Mouse (Mus musculus) heart, embryonic 16.5 days (tissue): ENCODE measurements around the gene Olfr49. TPM values are rescaled to one million over a fixed set of nuclear protein-coding genes. Genes with fewer than 3 reads are reported as not detected.
"Not testable (repeated sequence)": the region's sequence is repeated elsewhere in the genome, so short reads cannot be mapped to it uniquely, and the experiment has no call there.

Source experiments
- ATAC-seq: fragments of 200-750 bp; cut with Nextera tagmentation; replicated peaks from 2 replicates; pipeline ENCODE4 v1.8.0; 2017; ENCODE audit warnings: moderate number of reproducible peaks; ENCODE audit not compliant: insufficient read depth, low FRiP score; ENCODE audit errors: extremely low read depth
- H3K27ac ChIP-seq: fragments of 300-500 bp; sonication (generic); 2 replicates; pipeline ENCODE4 v1.5.1; 2014; ENCODE audit warnings: mild to moderate bottlenecking, low read length, control low read depth, moderate library complexity
- H3K27me3 ChIP-seq: fragments of 300-500 bp; sonication (generic); 2 replicates; pipeline ENCODE4 v1.6.1; 2014; ENCODE audit warnings: low read length, mixed read lengths; ENCODE audit not compliant: control insufficient read depth, insufficient read depth
- H3K36me3 ChIP-seq: fragments of 300-500 bp; sonication (generic); 2 replicates; pipeline ENCODE4 v1.6.1; 2014; ENCODE audit not compliant: control insufficient read depth, insufficient read depth
- H3K4me1 ChIP-seq: fragments of 300-500 bp; sonication (generic); 2 replicates; pipeline ENCODE4 v1.6.1; 2014; ENCODE audit warnings: low read length, mixed read lengths; ENCODE audit not compliant: control insufficient read depth, insufficient read depth
- H3K4me2 ChIP-seq: fragments of 300-500 bp; sonication (generic); 2 replicates; pipeline ENCODE4 v1.6.1; 2014; ENCODE audit warnings: low read depth, mild to moderate bottlenecking, control low read depth, low read length
- H3K4me3 ChIP-seq: fragments of 300-500 bp; sonication (generic); 2 replicates; pipeline ENCODE4 v1.5.1; 2014; ENCODE audit warnings: mild to moderate bottlenecking, control low read depth, low read length
- H3K9ac ChIP-seq: fragments of 300-500 bp; sonication (generic); 2 replicates; pipeline ENCODE4 v1.6.1; 2014; ENCODE audit warnings: low read length, control low read depth
- H3K9me3 ChIP-seq: fragments of 300-500 bp; sonication (generic); replicated peaks from 2 replicates; pipeline ENCODE4 v1.6.1; 2016; ENCODE audit warnings: low read length; ENCODE audit not compliant: control insufficient read depth
- WGBS: fragments of 180-500 bp; shearing (Covaris S2); extraction: QIAGEN DNeasy Blood & Tissue Kit; methylation state at CpG from one replicate; pipeline ENCODE4 v1.1.7; 2014; 5-methylcytosine and 5-hydroxymethylcytosine counted together
- polyA plus RNA-seq: library from polyadenylated mRNA; unstranded; fragments of >200 nt; fragmentation: Nextera tagmentation; extraction: Ambion mirVana; gene quantifications from 2 replicates; pipeline ENCODE4 v1.2.1, GENCODE M21; 2015

The Olfr49 gene
- polyA plus RNA-seq, 1 experiment from 2014 or later: not detected

DNA sequence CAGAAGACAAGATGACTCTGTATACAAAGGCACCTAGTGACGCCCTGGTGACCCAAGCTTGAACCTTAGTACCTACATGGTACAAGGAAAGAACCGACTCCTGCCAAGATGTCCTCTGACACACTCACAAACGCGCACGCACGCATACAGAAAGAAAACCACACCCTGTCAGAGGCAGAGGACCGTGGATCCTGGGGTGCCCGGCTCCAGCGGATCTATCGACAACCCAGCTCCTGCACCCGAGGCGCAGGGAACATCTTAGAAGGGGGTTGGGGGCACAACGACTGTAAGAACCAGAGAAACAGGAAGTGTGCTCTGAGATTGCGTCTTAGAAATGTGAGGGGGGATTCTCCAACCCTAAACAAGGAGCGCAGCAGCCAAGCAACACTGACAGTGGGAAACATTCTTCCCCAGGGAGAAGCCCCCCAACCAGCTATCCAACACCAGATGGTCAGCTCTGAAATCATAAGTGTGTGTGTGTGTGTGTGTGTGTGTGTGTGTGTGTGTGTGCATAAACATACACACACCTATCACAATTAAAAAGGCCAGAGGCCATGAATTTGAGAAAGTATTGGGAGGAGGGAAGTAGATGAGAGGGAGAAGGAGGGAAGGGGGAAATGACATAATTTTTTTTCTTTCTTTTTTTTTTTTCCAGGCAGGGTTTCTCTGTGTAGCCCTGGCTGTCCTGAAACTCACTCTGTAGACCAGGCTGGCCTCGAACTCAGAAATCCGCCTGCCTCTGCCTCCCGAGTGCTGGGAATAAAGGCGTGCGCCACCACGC lies 53.4 kb downstream of the Olfr49 start:
- Histone ChIP-seq H3K9ac (no peak overlapping the region), H3K4me1 (peaks cover 44% of the 10 kb centered on the region), H3K4me3 (no peak overlapping the region), H3K36me3 (peaks cover 2% of the 10 kb centered on the region; the same call in 1 of the 2 replicates), H3K4me2 (no peak overlapping the region), H3K27ac (no peak overlapping the region), H3K9me3 (no peaks in the 10 kb centered on the region), H3K27me3 (no peaks in the 10 kb centered on the region)
- WGBS: 71% methylated on average over 21 of the region's 21 CpGs
- no peak for ATAC-seq

- no peak for ATAC-seq
- Histone ChIP-seq H3K4me1 (peaks cover 44% of the 10 kb centered on the region), H3K4me3 (no peak overlapping the region), H3K9ac (no peak overlapping the region), H3K4me2 (no peak overlapping the region), H3K36me3 (peaks cover 2% of the 10 kb centered on the region; the same call in 1 of the 2 replicates), H3K27ac (no peak overlapping the region), H3K27me3 (no peaks in the 10 kb centered on the region), H3K9me3 (no peaks in the 10 kb centered on the region)
- WGBS: 77% methylated on average over 14 of the region's 14 CpGs
Measured at GRCm38 (mm10) chr14:54230638-54231150, 54.0 kb downstream of the Olfr49 start.

- peaks cover 44% of the 10 kb centered on the region for H3K4me1 ChIP-seq
- H3K27me3 ChIP-seq, H3K9ac ChIP-seq, ATAC-seq, H3K27ac ChIP-seq, H3K36me3 ChIP-seq, H3K4me2 ChIP-seq, H3K9me3 ChIP-seq, H3K4me3 ChIP-seq: not testable (repeated sequence)
- WGBS: 70% methylated on average over 3 of the region's 4 CpGs
Measured at GRCm38 (mm10) chr14:54229849-54230248, 54.9 kb downstream of the Olfr49 start.

- Histone ChIP-seq H3K4me1 (peaks cover 45% of the 10 kb centered on the region), H3K27ac (no peak overlapping the region), H3K4me3 (peak overlapping the region; percentile 16; the same call in 1 of the 2 replicates)
Measured at GRCm38 (mm10) chr14:54228933-54229713, 55.6 kb downstream of the Olfr49 start.

GRCm38 (mm10) chr14:54228501-54228900 lies 56.2 kb downstream of the Olfr49 start:
- no peak for ATAC-seq
- H3K4me3 ChIP-seq: peak overlapping the region; percentile 47
- peaks cover 39% of the 10 kb centered on the region for H3K4me1 ChIP-seq
- H3K9me3 ChIP-seq: no peaks in the 10 kb centered on the region
- H3K4me2 ChIP-seq: peak overlapping the region; percentile 70
- H3K27ac ChIP-seq: 0 out of 2 replicates have a peak overlapping the region, but pooled peaks have one; percentile 24
- 19% methylated on average over 7 of the region's 7 CpGs for WGBS
- H3K36me3 ChIP-seq: no peaks in the 10 kb centered on the region
- H3K27me3 ChIP-seq: no peaks in the 10 kb centered on the region
- peak overlapping the region; percentile 64 for H3K9ac ChIP-seq

More at GRCm38 (mm10) chr14:54228933-54229713, 55.6 kb downstream of the Olfr49 start:
- no peaks in the 10 kb centered on the region for H3K27me3 ChIP-seq
- 30% methylated on average over 25 of the region's 25 CpGs for WGBS
- H3K36me3 ChIP-seq: no peaks in the 10 kb centered on the region
- no peaks in the 10 kb centered on the region for H3K9me3 ChIP-seq
- ATAC-seq: no peak
- peak overlapping the region; percentile 55 for H3K9ac ChIP-seq
- peak overlapping the region; percentile 70 for H3K4me2 ChIP-seq

Other genes starting within 250 kb of the Olfr49 start
- 349 and 394 TPM in 2 replicates for gene Dad1, start 30.8 kb downstream of the Olfr49 start, polyA plus RNA-seq
- gene Abhd4, start 30.8 kb downstream of the Olfr49 start, polyA plus RNA-seq: 115 and 119 TPM in 2 replicates
- gene Oxa1l, start 75.9 kb upstream of the Olfr49 start, polyA plus RNA-seq: 63.1 and 66.5 TPM in 2 replicates
- gene Slc7a7, start 132.8 kb upstream of the Olfr49 start, polyA plus RNA-seq: 8.6 and 12.3 TPM in 2 replicates
- gene Mrpl52, start 142.0 kb upstream of the Olfr49 start, polyA plus RNA-seq: 191 and 212 TPM in 2 replicates
- gene Mmp14, start 146.7 kb upstream of the Olfr49 start, polyA plus RNA-seq: 89.5 and 99.5 TPM in 2 replicates
- 45.8 and 52.0 TPM in 2 replicates for gene Lrp10, start 179.2 kb upstream of the Olfr49 start, polyA plus RNA-seq
- gene Rem2, start 191.2 kb upstream of the Olfr49 start, polyA plus RNA-seq: 0.59 and 2.2 TPM in 2 replicates
- 55.3 and 57.8 TPM in 2 replicates for gene Prmt5, start 232.6 kb upstream of the Olfr49 start, polyA plus RNA-seq